8 mouse cellular contexts compared by ENCODE assay signal in genomic region chr4:135151988-135152594, GRCm38 (mm10). TPM values are rescaled to one million over a fixed set of nuclear protein-coding genes. Genes with fewer than 3 reads are reported as not detected.
DNase-seq lines count a peak whose midpoint lies in the region; ATAC-seq lines count a peak whose summit lies in the region.

No protein-coding gene starts in this region.

- H3K4me3 ChIP-seq in forebrain, embryonic 11.5 days (ENCODE audit: low read depth, low read length), result peak overlapping the region; percentile 34
- H3K4me3 ChIP-seq in stomach, embryonic 15.5 days (replicated peaks), result peak overlapping the region; percentile 40

- H3K4me2 ChIP-seq in forebrain, embryonic 11.5 days (ENCODE audit: low read depth, low read length, severe bottlenecking), result peak overlapping the region; percentile 53
- H3K4me2 ChIP-seq in stomach, embryonic 15.5 days, result peak overlapping the region; percentile 77

- no peak for ATAC-seq in forebrain, embryonic 11.5 days (replicated peaks; ENCODE audit: low FRiP score)
- ATAC-seq in inflammation-experienced regulatory T-cells, adult 6 months, result peak; percentile 51
- ATAC-seq in stomach, embryonic 15.5 days (ENCODE audit: insufficient read depth, low FRiP score, low read depth), result no peak

- 1% methylated on average over 58 of the region's 63 CpGs for WGBS in forebrain, embryonic 11.5 days
- under 1% methylated on average over 62 of the region's 63 CpGs for WGBS in stomach, embryonic 15.5 days

- H3K27me3 ChIP-seq in forebrain, embryonic 11.5 days (ENCODE audit: control insufficient read depth, insufficient read depth, low read length), result peaks cover 99% of the 10 kb centered on the region
- H3K27me3 ChIP-seq in stomach, embryonic 15.5 days (replicated peaks), result peaks cover 99% of the 10 kb centered on the region

- no peaks in the 10 kb centered on the region for H3K9me3 ChIP-seq in forebrain, embryonic 11.5 days (ENCODE audit: control insufficient read depth, low read length)
- no peaks in the 10 kb centered on the region for H3K9me3 ChIP-seq in stomach, embryonic 15.5 days

- peak; percentile 71 to 76 for DNase-seq in spleen, adult 18-20 months
- no peak for DNase-seq in spleen, adult 12 weeks (ENCODE audit: low spot score)
- DNase-seq in forebrain, embryonic 11.5 days (ENCODE audit: low spot score), result peak; percentile 67
- peak; percentile 36 to 48 for DNase-seq in lung, postnatal 4 days
- no peak for DNase-seq in left cerebral cortex, adult 11 months (ENCODE audit: low spot score)
- no peak for DNase-seq in frontal cortex, postnatal 36 days (ENCODE audit: low spot score in 2 of 2)

- peaks cover 11% of the 10 kb centered on the region; the same call in 1 of the 2 replicates for H3K4me1 ChIP-seq in forebrain, embryonic 11.5 days (replicated peaks; ENCODE audit: control insufficient read depth, insufficient read depth, low read length)
- peaks cover 17% of the 10 kb centered on the region for H3K4me1 ChIP-seq in stomach, embryonic 15.5 days

- H3K36me3 ChIP-seq in forebrain, embryonic 11.5 days (ENCODE audit: control insufficient read depth, insufficient read depth, low read length), result no peaks in the 10 kb centered on the region
- H3K36me3 ChIP-seq in stomach, embryonic 15.5 days, result no peaks in the 10 kb centered on the region

- H3K9ac ChIP-seq in forebrain, embryonic 11.5 days (ENCODE audit: low read length), result no peak overlapping the region
- no peak overlapping the region for H3K9ac ChIP-seq in stomach, embryonic 15.5 days

- no peak overlapping the region for H3K27ac ChIP-seq in forebrain, embryonic 11.5 days (ENCODE audit: low read depth, low read length)
- H3K27ac ChIP-seq in stomach, embryonic 15.5 days, result no peak overlapping the region

RNA-seq across cellular contexts. Expression of gene Runx3, which starts 31.6 kb away (rescaled TPM):
- polyA plus RNA-seq in forebrain, embryonic 11.5 days (2014; fragmentation: Nextera tagmentation; extraction: Ambion mirVana), result 0.04 and 0.07 TPM in 2 replicates
- polyA plus RNA-seq in inflammation-experienced regulatory T-cells, adult 6 months (2017; shearing (Covaris generic)), result 10 to 100 TPM in 2 of 3 experiments, 1 to 10 TPM in 1; 9.2 to 26.5 (median 11.1) TPM
- polyA plus RNA-seq in stomach, embryonic 15.5 days (2015; fragmentation: Nextera tagmentation; extraction: Ambion mirVana), result 0.21 and 0.26 TPM in 2 replicates

Comparison
In these comparisons a context has a peak if more than half of its experiments do, and no peak if none do; other contexts are left out.
1. DNase-seq: peak in spleen, adult 18-20 months (2 of 2), forebrain, embryonic 11.5 days (single experiment) and lung, postnatal 4 days (2 of 2); none in spleen, adult 12 weeks (single experiment), left cerebral cortex, adult 11 months (single experiment) and frontal cortex, postnatal 36 days (0 of 2).